Mouse (Mus musculus): Measurements from ENCODE around the gene Vwa3a.

Gene Vwa3a

DNA sequence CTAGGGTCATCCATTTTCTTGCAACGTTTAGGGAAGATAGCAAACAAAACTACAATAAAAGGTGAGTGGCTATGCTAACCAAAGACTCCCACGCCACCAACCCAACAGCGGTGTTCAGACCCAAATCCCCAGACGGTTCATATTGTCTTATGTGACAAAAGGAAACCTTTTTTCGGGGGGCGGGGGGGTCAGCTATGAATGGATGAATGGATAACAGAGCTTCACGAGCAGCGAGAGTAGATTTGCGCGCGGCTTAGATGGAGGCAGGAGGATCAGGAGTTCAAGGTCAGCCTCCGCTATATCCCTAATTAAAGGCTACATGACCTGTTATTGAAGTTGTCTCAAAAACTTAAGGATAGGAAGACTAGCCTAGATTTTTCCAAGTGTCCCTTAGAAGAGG is 97.2 kb downstream of the Vwa3a start:
- no peak for DNase-seq (ENCODE audit: low spot score in 2 of 2)

DNA sequence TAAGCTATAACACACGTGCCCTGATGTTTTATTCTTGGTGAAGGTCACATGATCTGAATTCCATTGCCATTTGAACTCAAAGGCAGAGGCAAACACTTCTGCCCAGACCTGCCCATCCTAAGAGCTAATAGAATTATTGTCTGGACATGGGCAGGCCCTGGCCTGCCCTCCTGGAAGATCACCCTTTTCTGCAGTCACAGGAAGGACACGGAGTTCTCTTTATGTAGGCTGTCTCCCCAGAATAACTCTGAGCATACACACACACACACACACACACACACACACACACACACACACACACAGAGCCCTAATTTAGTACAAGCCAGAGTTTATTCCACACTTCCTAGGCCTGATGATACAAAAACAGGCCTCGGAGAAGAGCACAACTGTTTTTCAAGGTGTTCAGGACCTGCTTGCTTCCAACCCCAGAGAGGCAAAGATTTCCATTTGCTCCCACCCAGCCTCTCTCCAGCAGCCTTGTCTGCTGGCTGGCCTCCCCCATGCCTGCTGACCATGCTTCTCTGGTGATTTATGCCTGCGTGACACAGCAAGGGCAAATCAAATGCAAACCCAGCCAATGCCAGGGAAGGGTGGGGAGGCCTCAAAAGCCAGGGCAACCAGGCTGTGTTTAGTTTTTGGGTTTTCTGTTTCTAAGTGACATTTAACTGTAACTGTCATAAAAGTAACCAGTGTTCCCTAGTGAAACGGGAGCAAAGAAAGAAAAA is 99.5 kb downstream of the Vwa3a start:
- peak; percentile 34 to 67 for DNase-seq (ENCODE audit: low spot score in 2 of 2)

DNA sequence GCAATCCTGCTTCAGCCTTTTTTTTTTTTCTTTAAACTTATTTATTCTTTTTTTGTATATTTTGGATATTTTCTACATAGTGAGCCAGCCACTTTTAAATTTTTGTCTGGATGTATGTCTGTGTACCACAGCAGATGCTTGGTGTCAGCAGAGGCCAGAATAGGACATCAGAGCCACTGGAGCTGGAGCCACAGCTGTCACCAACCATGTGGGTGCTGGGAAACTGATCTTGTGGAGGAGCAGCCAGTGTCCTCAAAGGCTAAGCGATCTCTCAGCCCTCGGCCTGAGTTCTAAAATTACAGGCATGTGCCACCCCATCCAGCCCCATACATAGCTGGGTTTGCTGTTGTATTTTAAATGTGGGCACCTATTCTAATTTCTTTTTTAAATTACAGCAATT is 100.7 kb downstream of the Vwa3a start:
- no peak for DNase-seq (ENCODE audit: low spot score in 2 of 2)

DNA sequence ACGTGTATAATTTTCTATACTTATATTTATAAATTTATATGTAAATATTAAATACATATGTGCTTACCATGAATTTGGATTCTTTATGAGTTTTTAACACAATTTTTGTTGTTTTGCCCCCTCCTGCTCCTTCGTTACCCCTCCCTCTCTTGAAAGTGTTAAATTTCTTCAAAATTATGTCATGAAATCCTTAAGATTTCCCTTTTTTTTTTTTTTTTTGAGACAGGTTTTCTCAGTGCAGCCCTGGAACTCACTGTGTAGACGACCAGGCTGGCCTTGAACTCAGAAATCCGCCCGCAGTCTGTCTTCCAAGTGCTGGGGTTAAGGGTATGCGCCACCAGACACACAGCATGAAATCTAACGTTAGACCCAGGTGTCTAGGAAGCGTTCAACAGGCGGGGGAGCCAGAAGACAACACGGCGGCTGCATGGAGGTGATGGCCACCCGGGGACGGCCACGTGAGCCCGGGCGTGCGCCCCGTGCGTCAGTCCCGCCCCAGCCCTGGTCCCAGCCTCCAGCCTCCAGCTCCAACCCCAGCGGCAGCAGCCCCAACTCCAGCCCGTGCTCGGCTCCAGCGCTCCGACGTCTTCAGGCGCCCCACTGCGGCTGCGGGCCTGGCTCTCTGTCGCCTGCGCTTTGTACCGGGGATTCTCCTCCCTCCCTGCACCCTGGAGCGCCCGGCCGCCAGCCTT is 103.4 kb downstream of the Vwa3a start, which contains the start of gene Eef2k:
Gene Eef2k (plus strand): TSS at position 487 of the 692 bp plus-strand sequence.
- DNase-seq (ENCODE audit: low spot score in 2 of 2), result peak; percentile 80 to 91

DNA sequence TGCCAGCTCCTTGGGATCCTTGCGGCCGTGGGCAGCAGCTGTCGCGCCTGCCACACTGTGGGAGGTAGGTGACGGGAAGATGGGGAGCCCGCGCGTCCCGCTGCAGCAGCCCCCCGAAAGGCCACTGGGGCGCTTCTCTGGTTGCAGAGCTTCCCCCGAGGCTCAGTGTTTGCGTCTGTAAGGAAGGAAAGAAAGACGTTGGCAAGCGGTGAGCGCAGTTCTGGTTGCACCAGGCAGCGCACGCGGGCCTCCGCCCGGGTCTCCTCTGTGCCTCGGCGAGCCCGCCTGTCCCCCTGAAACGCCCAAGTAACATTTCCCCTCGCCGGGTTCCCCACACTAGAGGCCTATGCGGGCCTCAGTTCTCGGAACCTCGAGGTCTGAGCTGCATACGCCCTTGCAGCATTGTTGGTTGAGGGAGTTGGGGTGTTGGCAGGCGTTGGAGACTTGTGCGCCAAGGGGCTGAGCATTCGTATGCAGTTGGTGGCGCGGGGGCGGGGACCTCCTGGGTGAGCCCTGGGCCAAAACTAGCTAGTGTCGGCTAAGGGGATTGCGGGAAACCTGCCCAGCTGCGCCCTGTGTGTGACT is 104.0 kb downstream of the Vwa3a start:
- DNase-seq (ENCODE audit: low spot score in 2 of 2), result peak; percentile 72 to 84

DNA sequence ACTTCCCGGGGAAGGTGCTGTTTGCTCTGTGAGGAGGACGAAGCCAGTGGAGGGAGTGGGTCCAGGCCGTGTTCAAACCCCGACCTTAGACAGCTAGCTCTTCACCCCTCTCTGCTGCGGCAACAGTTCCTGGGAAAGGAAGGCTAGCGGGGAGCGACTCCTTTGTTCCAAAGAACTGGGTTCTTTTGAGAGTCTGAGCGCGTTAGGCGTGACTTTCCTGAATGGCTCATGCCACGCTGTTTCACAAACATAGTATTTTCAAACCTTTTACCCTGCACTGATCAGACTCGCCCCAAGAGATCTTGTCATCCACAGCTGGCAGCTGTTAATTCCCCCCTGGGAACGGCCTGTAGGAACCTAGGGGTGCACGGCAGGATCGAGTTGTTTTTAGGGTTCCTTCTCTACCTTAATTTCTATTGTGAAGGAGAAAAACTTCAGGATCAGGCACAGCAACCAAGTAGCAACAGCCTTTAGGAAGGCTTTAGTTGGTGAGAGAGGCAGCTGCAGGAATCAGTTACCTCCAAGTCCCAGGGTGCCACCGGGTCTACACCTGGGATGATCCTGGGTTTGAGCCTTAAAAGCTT is 104.8 kb downstream of the Vwa3a start:
- DNase-seq (ENCODE audit: low spot score in 2 of 2), result peak in 1 of 2 experiments; percentile 39

DNA sequence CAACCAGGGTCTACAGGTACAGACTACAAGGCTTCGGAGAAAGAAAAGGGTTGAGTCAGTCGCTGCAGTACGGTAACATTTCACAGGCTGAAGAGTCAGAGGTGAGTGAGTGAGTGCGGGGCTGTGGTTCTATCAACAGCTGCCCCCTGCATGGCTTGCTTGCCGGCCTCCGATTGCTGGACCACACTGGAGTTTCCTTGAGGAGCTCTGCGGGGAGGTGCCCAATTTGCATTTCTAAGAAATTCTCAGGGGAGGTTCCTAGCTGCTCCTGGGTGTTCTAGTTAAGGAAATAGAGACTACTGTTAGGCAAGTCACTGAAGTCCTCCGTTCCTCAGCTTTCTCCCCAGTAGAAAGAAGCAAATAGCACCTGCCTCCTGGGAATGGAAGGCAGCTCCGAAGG is 105.6 kb downstream of the Vwa3a start:
- no peak for DNase-seq (ENCODE audit: low spot score in 2 of 2)

DNA sequence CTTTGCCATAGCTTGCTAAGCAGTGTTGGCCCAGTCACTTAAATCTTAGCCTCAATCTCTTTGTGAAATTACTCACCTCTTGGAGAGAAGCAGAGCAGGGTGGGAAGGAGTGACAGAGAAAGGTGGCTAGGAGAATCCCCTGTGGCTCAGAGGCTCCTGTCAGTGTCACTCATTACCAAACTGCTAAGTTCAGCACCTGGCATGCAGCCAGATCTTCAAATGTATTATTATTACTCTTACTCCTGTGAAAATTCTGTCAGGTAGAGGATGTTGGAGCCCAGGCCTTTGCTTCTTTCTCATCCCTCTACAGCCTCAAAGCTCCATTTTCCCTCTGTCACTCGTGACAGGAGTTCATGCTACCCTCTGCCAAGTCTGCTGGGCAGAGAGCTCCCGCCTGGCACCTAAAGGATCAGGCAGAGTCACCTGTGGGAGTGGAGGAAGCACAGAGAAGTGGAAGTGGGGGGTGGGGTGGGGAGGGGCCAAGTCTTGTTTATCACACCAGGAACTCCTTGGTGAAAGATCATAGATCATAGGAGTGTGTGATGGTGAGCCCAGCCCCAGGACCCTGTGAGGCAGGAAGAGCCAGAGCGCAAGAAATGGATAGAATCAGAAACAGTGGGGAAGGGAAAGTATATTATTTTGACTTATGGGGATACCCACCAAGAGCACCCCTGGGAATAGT is 109.9 kb downstream of the Vwa3a start:
- no peak for DNase-seq (ENCODE audit: low spot score in 2 of 2)

DNA sequence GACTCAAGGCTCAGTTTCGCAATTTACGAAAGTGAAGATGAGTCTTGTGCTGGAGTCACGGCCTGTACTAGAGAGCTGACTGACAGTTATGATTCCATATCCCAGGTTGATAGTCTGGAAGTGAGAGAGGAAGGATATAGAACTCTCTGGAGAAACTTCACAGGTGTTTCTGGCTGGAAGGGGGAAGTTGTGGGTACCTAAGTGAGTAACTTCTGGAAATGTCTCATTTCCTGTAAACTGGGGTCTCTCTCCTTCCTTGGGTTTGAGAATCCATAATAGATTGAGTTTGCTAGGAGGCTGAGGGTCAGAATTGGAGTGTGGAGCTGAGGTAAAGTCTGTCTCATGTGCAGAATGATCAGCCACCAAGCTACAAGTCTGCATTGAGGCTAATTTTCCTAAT is 111.0 kb downstream of the Vwa3a start:
- DNase-seq (ENCODE audit: low spot score in 2 of 2), result no peak

Data from urinary bladder, adult 18-20 months (tissue).